Mouse (Mus musculus) heart, embryonic 10.5 days (tissue): ENCODE results near the gene Grasp. TPM values are rescaled to one million over a fixed set of nuclear protein-coding genes. Genes with fewer than 3 reads are reported as not detected.

Experiments used
- DNase-seq: peaks from one replicate; pipeline ENCODE4 v3.0.0-alpha.2; 2017; ENCODE audit warnings: low spot score
- H3K27ac ChIP-seq: fragments of 300-500 bp; sonication (generic); 2 replicates; pipeline ENCODE4 v1.5.1; 2016; ENCODE audit warnings: mild to moderate bottlenecking
- H3K27me3 ChIP-seq: fragments of 300-500 bp; sonication (generic); 2 replicates; pipeline ENCODE4 v1.6.1; 2016; ENCODE audit warnings: mild to moderate bottlenecking; ENCODE audit not compliant: poor library complexity, insufficient read depth, severe bottlenecking
- H3K36me3 ChIP-seq: fragments of 300-500 bp; sonication (generic); 2 replicates; pipeline ENCODE4 v1.6.1; 2016; ENCODE audit warnings: mild to moderate bottlenecking, moderate library complexity
- H3K4me1 ChIP-seq: fragments of 300-500 bp; sonication (generic); 2 replicates; pipeline ENCODE4 v1.6.1; 2016; ENCODE audit warnings: mild to moderate bottlenecking
- H3K4me3 ChIP-seq: fragments of 300-500 bp; sonication (generic); 2 replicates; pipeline ENCODE4 v1.5.1; 2016; ENCODE audit warnings: mild to moderate bottlenecking, moderate library complexity
- H3K9me3 ChIP-seq: fragments of 300-500 bp; sonication (generic); 2 replicates; pipeline ENCODE4 v1.6.1; 2016; ENCODE audit warnings: mild to moderate bottlenecking, moderate library complexity
- WGBS: fragments of 180-500 bp; shearing (Covaris S2); methylation state at CpG from one replicate; pipeline ENCODE4 v1.1.7; 2016; 5-methylcytosine and 5-hydroxymethylcytosine counted together
- polyA plus RNA-seq: library from polyadenylated mRNA; unstranded; fragments of >200 nt; fragmentation: Nextera tagmentation; extraction: Ambion mirVana; gene quantifications from 2 replicates; pipeline ENCODE4 v1.2.1, GENCODE M21; 2016

The Grasp gene
- polyA plus RNA-seq, 1 experiment from 2014 or later = 5.0 TPM

DNA sequence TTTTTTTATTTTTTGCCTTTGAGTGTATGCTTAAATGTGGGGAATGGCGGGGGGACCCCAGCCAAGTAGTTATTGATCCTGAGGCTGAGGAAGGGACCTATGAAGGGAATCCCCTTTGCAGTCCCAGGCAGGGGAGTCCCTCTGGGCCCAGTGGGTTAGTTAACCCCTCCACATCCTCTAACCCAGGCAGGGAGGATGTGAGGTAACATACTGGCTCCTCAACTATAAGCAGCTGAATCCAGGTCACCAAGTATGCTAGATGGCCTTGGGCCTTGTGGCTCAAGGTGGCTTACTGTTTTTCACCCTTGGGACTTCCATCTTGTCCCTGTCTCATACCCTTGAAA is 23.1 kb downstream of the Grasp start:
- Histone ChIP-seq H3K27ac (peak overlapping the region; percentile 95), H3K4me3 (peak overlapping the region; percentile 57; the same call in 1 of the 2 replicates), H3K27me3 (no peaks in the 10 kb centered on the region), H3K9me3 (no peaks in the 10 kb centered on the region), H3K4me1 (peaks cover 40% of the 10 kb centered on the region), H3K36me3 (no peaks in the 10 kb centered on the region)
- 100% methylated on average over 1 of the region's 1 CpGs for WGBS
- no peak for DNase-seq

DNA sequence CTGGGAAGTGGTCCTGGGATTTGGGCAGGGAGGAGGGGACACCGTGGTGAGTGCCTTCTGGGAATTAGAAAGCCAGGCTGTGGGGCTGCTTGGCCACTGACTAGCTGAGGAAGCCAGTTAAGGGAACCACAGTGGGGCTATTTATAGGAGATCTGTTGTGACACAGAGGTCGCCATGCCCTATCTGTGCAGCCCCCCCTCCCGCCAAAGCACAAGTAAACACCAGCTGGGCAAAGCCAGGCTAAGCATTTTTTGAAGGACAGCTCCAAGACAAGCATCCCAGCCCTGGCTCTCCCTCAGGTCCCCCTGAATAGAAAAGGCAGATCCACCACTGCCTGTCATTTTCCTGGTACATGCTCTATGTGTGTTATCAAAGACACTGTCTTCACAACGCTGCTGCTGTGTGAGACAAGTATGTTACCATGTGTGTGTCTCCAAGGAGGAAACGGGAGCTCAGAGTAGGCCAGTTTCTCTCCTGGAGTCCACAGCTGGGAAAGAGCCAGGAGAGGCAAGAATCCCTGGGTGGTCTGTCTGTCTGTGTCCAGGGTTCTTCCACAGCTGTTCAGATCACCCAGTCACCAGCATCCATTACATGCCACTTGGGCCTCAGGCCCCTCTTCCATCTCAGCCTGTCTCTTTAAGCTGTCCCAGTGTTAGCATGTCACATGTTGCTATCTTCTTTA is 24.2 kb downstream of the Grasp start:
- no peaks in the 10 kb centered on the region for H3K27me3 ChIP-seq
- no peak overlapping the region for H3K4me3 ChIP-seq
- 21% methylated on average over 5 of the region's 5 CpGs for WGBS
- no peaks in the 10 kb centered on the region for H3K9me3 ChIP-seq
- peak overlapping the region; percentile 95 for H3K27ac ChIP-seq
- H3K36me3 ChIP-seq = no peaks in the 10 kb centered on the region
- no peak for DNase-seq
- H3K4me1 ChIP-seq = peaks cover 35% of the 10 kb centered on the region

DNA sequence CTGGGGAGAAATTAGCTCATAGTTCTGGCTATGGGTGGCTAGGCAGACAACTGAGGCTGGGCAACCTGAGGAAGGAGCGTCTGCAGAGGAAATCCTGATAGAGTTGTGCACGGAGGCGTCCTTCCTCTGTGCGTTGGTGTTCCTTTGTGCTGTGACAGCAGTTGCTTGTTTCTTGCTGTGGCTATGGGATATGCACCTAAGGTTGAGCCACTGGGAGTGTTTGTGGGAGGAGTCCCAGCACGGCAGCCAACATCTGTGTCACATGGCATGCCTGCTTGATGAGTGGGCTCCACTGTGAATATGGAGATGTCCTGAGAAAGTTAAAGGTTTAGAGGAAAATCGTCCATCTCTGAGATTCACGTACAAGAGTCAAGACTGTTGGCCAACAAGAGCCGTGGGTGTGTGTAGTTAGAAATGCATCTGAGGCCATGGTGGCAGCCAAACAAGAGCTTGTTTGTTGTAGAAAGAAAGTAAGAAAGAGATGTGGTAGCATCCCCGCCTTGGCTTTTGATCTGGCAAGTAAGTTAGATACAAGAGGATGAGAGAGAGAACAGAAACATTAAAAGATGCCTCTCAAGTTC is 26.3 kb downstream of the Grasp start:
- no peak for DNase-seq
- no peaks in the 10 kb centered on the region for H3K36me3 ChIP-seq
- no peaks in the 10 kb centered on the region for H3K9me3 ChIP-seq
- 73% methylated on average over 9 of the region's 9 CpGs for WGBS
- no peak overlapping the region for H3K4me3 ChIP-seq
- peaks cover 54% of the 10 kb centered on the region for H3K4me1 ChIP-seq
- H3K27ac ChIP-seq = no peak overlapping the region
- H3K27me3 ChIP-seq = no peaks in the 10 kb centered on the region

DNA sequence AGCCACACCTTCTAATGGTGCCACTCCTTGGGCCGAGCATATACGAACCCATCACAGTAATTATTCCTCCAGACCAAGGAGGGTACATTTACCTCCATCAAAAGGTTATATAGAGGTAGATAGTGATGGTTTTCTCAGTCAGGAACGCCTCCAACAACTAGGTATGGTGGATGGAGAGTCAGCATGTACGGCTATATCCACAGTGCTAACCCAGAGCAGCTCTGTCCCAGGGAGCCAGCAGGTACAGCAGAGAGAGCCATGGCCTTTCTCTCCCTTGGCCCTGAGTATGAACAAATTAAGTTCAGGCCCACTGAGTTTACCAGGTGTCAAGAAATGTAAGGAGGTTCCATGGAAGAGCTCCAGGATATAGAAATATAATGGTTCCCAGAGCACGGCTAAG is 27.9 kb downstream of the Grasp start:
- H3K36me3 ChIP-seq = no peaks in the 10 kb centered on the region
- H3K4me1 ChIP-seq = peaks cover 58% of the 10 kb centered on the region
- H3K27me3 ChIP-seq = no peaks in the 10 kb centered on the region
- 81% methylated on average over 5 of the region's 5 CpGs for WGBS
- no peak for DNase-seq
- no peak overlapping the region for H3K4me3 ChIP-seq
- H3K9me3 ChIP-seq = no peaks in the 10 kb centered on the region
- H3K27ac ChIP-seq = no peak overlapping the region

DNA sequence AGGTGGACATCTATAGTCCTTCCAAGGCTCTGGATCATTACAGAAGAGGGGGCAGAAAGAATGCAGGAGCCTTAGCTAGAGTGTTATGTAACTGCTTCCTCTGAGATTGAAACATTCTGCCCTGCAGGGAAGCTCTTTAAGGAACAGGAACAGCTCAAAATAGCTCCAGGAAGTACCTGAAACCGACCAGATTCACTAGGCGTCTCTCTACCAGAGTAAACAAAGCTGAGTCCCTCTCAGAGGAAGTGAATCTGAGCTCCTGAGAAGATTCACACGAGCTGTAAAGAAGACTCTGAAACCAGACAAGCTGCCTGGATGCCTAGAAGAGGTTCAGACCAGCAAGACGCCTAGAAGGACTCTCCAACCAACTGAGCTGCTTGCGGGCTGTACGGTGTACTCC is 28.6 kb downstream of the Grasp start:
- WGBS = 79% methylated on average over 6 of the region's 6 CpGs
- peaks cover 56% of the 10 kb centered on the region for H3K4me1 ChIP-seq

GRCm38 (mm10) chr15:101253563-101253885 is 29.5 kb downstream of the Grasp start:
- Histone ChIP-seq H3K4me1 (peaks cover 51% of the 10 kb centered on the region), H3K27me3 (no peaks in the 10 kb centered on the region), H3K9me3 (no peaks in the 10 kb centered on the region), H3K27ac (peak overlapping the region; percentile 98), H3K36me3 (0 out of 2 replicates have a peak, but pooled peaks cover 3% of the 10 kb centered on the region), H3K4me3 (peak overlapping the region; percentile 89)
- 29% methylated on average over 3 of the region's 3 CpGs for WGBS
- no peak for DNase-seq

More for the DNA sequence above, 28.6 kb downstream of the Grasp start:
- Histone ChIP-seq H3K27me3 (no peaks in the 10 kb centered on the region), H3K4me3 (no peak overlapping the region), H3K36me3 (no peaks in the 10 kb centered on the region), H3K9me3 (no peaks in the 10 kb centered on the region), H3K27ac (0 out of 2 replicates have a peak overlapping the region, but pooled peaks have one; percentile 1)
- DNase-seq = no peak

- Histone ChIP-seq H3K9me3 (no peaks in the 10 kb centered on the region), H3K4me1 (peaks cover 47% of the 10 kb centered on the region), H3K4me3 (peak within 1 kb of the TSS; percentile 89), H3K36me3 (0 out of 2 replicates have a peak, but pooled peaks cover 3% of the 10 kb centered on the region), H3K27me3 (no peaks in the 10 kb centered on the region), H3K27ac (peak within 1 kb of the TSS; percentile 98)
- WGBS = under 1% methylated on average over 67 of the region's 82 CpGs
- peak; percentile 90 for DNase-seq
Observed at GRCm38 (mm10) chr15:101253886-101254795, 30.2 kb downstream of the Grasp start, which contains the start of gene Nr4a1. Gene Nr4a1, plus strand, starts transcription at chr15:101254269.

- H3K9me3 ChIP-seq = no peaks in the 10 kb centered on the region
- H3K27me3 ChIP-seq = no peaks in the 10 kb centered on the region
- H3K27ac ChIP-seq = peak overlapping the region; percentile 1; the same call in 1 of the 2 replicates
- 0 out of 2 replicates have a peak, but pooled peaks cover 8% of the 10 kb centered on the region for H3K36me3 ChIP-seq
- peaks cover 60% of the 10 kb centered on the region for H3K4me1 ChIP-seq
- 75% methylated on average over 7 of the region's 7 CpGs for WGBS
- no peak for DNase-seq
- no peak overlapping the region for H3K4me3 ChIP-seq
Observed at GRCm38 (mm10) chr15:101255842-101256462, 32.0 kb downstream of the Grasp start.

DNA sequence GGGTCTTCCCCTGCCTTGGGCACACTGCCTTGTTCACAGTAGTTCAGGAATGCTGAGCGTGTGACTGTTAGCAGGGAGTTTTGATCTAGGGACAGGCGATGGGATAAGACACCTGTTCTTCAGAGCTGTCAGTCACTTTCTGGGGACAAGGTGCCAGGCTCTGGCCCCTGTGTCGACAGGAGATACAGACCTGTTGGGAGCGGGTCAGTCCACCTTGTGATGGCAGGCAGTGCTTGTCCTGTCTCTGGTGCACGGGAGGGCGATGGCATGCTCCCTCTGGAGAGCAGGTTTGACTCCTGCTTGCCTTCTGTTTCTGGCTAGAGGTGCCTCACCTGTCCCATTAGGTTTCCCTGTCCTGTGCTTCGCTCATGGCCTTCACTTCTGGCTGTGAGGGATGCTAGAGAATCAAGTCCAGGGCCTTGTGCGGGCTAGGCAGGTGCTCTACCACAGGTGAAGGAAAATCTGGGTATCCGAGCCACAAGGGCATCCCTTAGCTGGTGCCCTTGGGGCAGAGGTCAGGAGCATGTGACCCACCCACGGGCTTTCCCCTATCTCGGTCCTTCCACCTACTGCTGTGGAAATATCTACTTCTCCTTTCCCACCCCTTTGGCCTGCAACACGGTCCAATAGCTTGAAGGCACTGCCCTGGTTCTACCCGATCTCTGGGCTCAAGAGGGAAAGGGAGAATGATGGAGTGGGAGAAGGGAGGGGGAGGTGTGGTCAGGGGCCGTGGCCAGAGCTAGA is 32.6 kb downstream of the Grasp start:
- H3K4me1 ChIP-seq = peaks cover 64% of the 10 kb centered on the region
- H3K27me3 ChIP-seq = no peaks in the 10 kb centered on the region
- H3K36me3 ChIP-seq = 0 out of 2 replicates have a peak, but pooled peaks cover 8% of the 10 kb centered on the region
- no peaks in the 10 kb centered on the region for H3K9me3 ChIP-seq
- H3K27ac ChIP-seq = peak overlapping the region; percentile 36
- DNase-seq = no peak
- H3K4me3 ChIP-seq = no peak overlapping the region
- 67% methylated on average over 14 of the region's 14 CpGs for WGBS

DNA sequence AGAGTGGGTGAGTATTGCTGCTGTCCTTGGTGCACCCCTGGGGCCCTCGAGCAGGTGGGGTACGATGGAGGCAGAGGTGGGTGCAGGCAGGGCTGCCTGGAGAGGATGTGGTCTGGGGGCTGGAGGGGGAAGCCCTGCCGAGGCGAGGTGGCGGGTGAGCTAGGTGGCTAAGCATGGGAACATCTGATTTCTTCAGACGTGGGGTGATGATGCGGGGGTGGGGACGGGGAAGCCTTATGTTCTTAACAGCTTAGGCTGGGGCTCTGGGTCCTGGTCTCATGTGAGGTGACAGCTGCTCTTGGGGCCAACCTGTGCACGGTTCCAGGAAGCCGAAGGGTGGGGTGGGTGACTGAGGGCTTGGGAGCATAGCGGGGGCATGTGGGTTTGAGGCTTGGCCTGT is 34.4 kb downstream of the Grasp start:
- H3K27me3 ChIP-seq = no peaks in the 10 kb centered on the region
- H3K27ac ChIP-seq = 0 out of 2 replicates have a peak overlapping the region, but pooled peaks have one; percentile 52
- H3K36me3 ChIP-seq = 0 out of 2 replicates have a peak, but pooled peaks cover 8% of the 10 kb centered on the region
- H3K4me3 ChIP-seq = no peak overlapping the region
- H3K9me3 ChIP-seq = no peaks in the 10 kb centered on the region
- 85% methylated on average over 11 of the region's 11 CpGs for WGBS
- DNase-seq = no peak
- peaks cover 74% of the 10 kb centered on the region for H3K4me1 ChIP-seq

- peaks cover 66% of the 10 kb centered on the region for H3K4me1 ChIP-seq
- 72% methylated on average over 3 of the region's 3 CpGs for WGBS
- H3K9me3 ChIP-seq = no peaks in the 10 kb centered on the region
- no peaks in the 10 kb centered on the region for H3K27me3 ChIP-seq
- H3K36me3 ChIP-seq = 0 out of 2 replicates have a peak, but pooled peaks cover 8% of the 10 kb centered on the region
- H3K4me3 ChIP-seq = no peak overlapping the region
- no peak for DNase-seq
- peak overlapping the region; percentile 85 for H3K27ac ChIP-seq
Observed at GRCm38 (mm10) chr15:101259922-101260321, 35.9 kb downstream of the Grasp start.

- Histone ChIP-seq H3K36me3 (0 out of 2 replicates have a peak, but pooled peaks cover 8% of the 10 kb centered on the region), H3K4me3 (no peak overlapping the region), H3K27me3 (no peaks in the 10 kb centered on the region), H3K27ac (peak overlapping the region; percentile 85), H3K9me3 (no peaks in the 10 kb centered on the region), H3K4me1 (peaks cover 67% of the 10 kb centered on the region)
- WGBS = 41% methylated on average over 10 of the region's 10 CpGs
- no peak for DNase-seq
Observed at GRCm38 (mm10) chr15:101260387-101260786, 36.4 kb downstream of the Grasp start.
